20 mouse cellular contexts compared by ENCODE assay signal in the genomic region with DNA sequence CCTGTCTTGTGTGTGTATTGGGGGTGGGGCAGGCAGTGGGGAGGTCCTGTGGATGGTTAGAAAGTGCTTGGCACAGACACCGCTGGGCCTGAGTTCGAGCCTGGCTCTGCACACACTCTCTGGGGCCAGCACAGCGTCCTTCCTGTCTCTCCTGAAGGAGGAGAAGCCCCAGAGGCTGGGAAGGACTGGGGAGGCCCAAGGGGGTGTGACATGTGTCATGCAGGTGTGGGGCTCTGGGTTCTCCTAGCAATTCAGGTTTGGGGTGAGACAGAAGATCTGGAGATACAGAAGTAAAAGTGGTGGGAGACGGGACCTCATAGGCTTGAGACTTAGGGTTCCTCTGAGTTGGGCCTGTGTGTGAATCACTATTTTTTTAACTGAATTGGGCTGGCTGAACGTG. TPM values are rescaled to one million over a fixed set of nuclear protein-coding genes. Genes with fewer than 3 reads are reported as not detected.
DNase-seq lines count a peak whose midpoint lies in the region; ATAC-seq and TF ChIP-seq lines count a peak whose summit lies in the region.
"Had no signal": no experiment of that assay in that cellular context is flagged by ENCODE, and none has a peak within 500 bp of the region (broad histone marks: within the 10 kb centered on the region; RNA-seq: fewer than 3 reads in every experiment).

No protein-coding gene starts in this region.

- WGBS in hindbrain, embryonic 12.5 days, result 68% methylated on average over 5 of the region's 5 CpGs
- WGBS in hindbrain, embryonic 13.5 days, result 75% methylated on average over 5 of the region's 5 CpGs
- whole genome bisulfite sequencing in lung, postnatal 0 days, result 66% methylated on average over 5 of the region's 5 CpGs
- WGBS in embryonic facial prominence, embryonic 15.5 days, result 43% methylated on average over 5 of the region's 5 CpGs
- WGBS in limb, embryonic 15.5 days, result 28% methylated on average over 5 of the region's 5 CpGs
- WGBS in midbrain, embryonic 11.5 days, result 81% methylated on average over 5 of the region's 5 CpGs

- H3K27ac ChIP-seq in hindbrain, embryonic 12.5 days, result peak overlapping the region; percentile 17; the same call in 1 of the 2 replicates
- H3K27ac ChIP-seq in hindbrain, embryonic 13.5 days, result no peak overlapping the region
- H3K27ac ChIP-seq in lung, postnatal 0 days (ENCODE audit: low read length), result peak overlapping the region; percentile 51
- peak overlapping the region; percentile 96 for H3K27ac ChIP-seq in embryonic facial prominence, embryonic 15.5 days (replicated peaks)
- H3K27ac ChIP-seq in limb, embryonic 15.5 days, result peak overlapping the region; percentile 93
- no peak overlapping the region for H3K27ac ChIP-seq in midbrain, embryonic 11.5 days (ENCODE audit: low read depth, low read length)
- H3K27ac ChIP-seq: heart, adult 2 months; hindbrain, embryonic 14.5 days; liver, embryonic 15.5 days; midbrain, embryonic 13.5 days; neural tube, embryonic 12.5 days had no signal

- no peak overlapping the region for H3K4me2 ChIP-seq in hindbrain, embryonic 12.5 days (replicated peaks)
- no peak overlapping the region for H3K4me2 ChIP-seq in hindbrain, embryonic 13.5 days
- H3K4me2 ChIP-seq in lung, postnatal 0 days (replicated peaks; ENCODE audit: low read depth, low read length), result no peak overlapping the region
- no peak overlapping the region for H3K4me2 ChIP-seq in embryonic facial prominence, embryonic 15.5 days (replicated peaks)
- no peak overlapping the region for H3K4me2 ChIP-seq in limb, embryonic 15.5 days
- no peak overlapping the region for H3K4me2 ChIP-seq in midbrain, embryonic 11.5 days
- H3K4me2 ChIP-seq: heart, embryonic 15.5 days; hindbrain, embryonic 14.5 days; liver, embryonic 15.5 days; midbrain, embryonic 13.5 days had no signal

- H3K27me3 ChIP-seq in hindbrain, embryonic 12.5 days, result peaks cover 20% of the 10 kb centered on the region
- H3K27me3 ChIP-seq in hindbrain, embryonic 13.5 days, result peaks cover 29% of the 10 kb centered on the region
- no peaks in the 10 kb centered on the region for H3K27me3 ChIP-seq in lung, postnatal 0 days (replicated peaks; ENCODE audit: insufficient read depth, low read length)
- no peaks in the 10 kb centered on the region for H3K27me3 ChIP-seq in embryonic facial prominence, embryonic 15.5 days
- H3K27me3 ChIP-seq in limb, embryonic 15.5 days, result no peaks in the 10 kb centered on the region
- no peaks in the 10 kb centered on the region for H3K27me3 ChIP-seq in midbrain, embryonic 11.5 days (ENCODE audit: control insufficient read depth, insufficient read depth, low read length)

- H3K36me3 ChIP-seq in hindbrain, embryonic 12.5 days, result no peaks in the 10 kb centered on the region
- no peaks in the 10 kb centered on the region for H3K36me3 ChIP-seq in hindbrain, embryonic 13.5 days
- H3K36me3 ChIP-seq in lung, postnatal 0 days (ENCODE audit: insufficient read depth, low read length), result no peaks in the 10 kb centered on the region
- H3K36me3 ChIP-seq in embryonic facial prominence, embryonic 15.5 days, result no peaks in the 10 kb centered on the region
- H3K36me3 ChIP-seq in limb, embryonic 15.5 days, result no peaks in the 10 kb centered on the region
- no peaks in the 10 kb centered on the region for H3K36me3 ChIP-seq in midbrain, embryonic 11.5 days (ENCODE audit: control insufficient read depth, insufficient read depth, low read length)
- H3K36me3 ChIP-seq: heart, embryonic 15.5 days; liver, embryonic 15.5 days; midbrain, embryonic 13.5 days; neural tube, embryonic 12.5 days had no signal

- TF ChIP-seq EP300 in lung, postnatal 0 days (IDR thresholded peaks at IDR 0.05), result no peak

- ATAC-seq in hindbrain, embryonic 12.5 days (ENCODE audit: low FRiP score), result no peak
- ATAC-seq in hindbrain, embryonic 13.5 days (ENCODE audit: low FRiP score), result no peak
- no peak for ATAC-seq in lung, postnatal 0 days
- no peak for ATAC-seq in embryonic facial prominence, embryonic 15.5 days (ENCODE audit: insufficient number of reproducible peaks, low FRiP score, low TSS enrichment, low read depth)
- no peak for ATAC-seq in limb, embryonic 15.5 days (ENCODE audit: insufficient number of reproducible peaks, low FRiP score, low TSS enrichment, low read depth)
- no peak for ATAC-seq in midbrain, embryonic 11.5 days (ENCODE audit: low FRiP score)

- TF ChIP-seq CTCF in lung, postnatal 0 days (IDR thresholded peaks at IDR 0.05), result no peak

- DNase-seq in lung, postnatal 0 days (ENCODE audit: low spot score), result no peak
- DNase-seq in lung, postnatal 14 days, result no peak
- DNase-seq in midbrain, embryonic 11.5 days (ENCODE audit: low spot score, missing footprints), result no peak
- DNase-seq in spleen, postnatal 4 days (ENCODE audit: low spot score in 2 of 2), result no peak
- DNase-seq: B cell, adult 2 months; cerebellum, adult 2 months; cerebellum, postnatal 36 days; gastrocnemius, postnatal 14 days; heart, adult 2 months; right cerebral cortex, postnatal 4 days; thymus, postnatal 25 days had no signal

- H3K9me3 ChIP-seq in hindbrain, embryonic 12.5 days (replicated peaks), result no peaks in the 10 kb centered on the region
- no peaks in the 10 kb centered on the region for H3K9me3 ChIP-seq in hindbrain, embryonic 13.5 days
- no peaks in the 10 kb centered on the region for H3K9me3 ChIP-seq in lung, postnatal 0 days (ENCODE audit: low read length)
- H3K9me3 ChIP-seq in embryonic facial prominence, embryonic 15.5 days (replicated peaks), result no peaks in the 10 kb centered on the region
- no peaks in the 10 kb centered on the region for H3K9me3 ChIP-seq in limb, embryonic 15.5 days
- H3K9me3 ChIP-seq in midbrain, embryonic 11.5 days (ENCODE audit: control insufficient read depth, low read length), result no peaks in the 10 kb centered on the region
- H3K9me3 ChIP-seq: heart, embryonic 15.5 days; liver, embryonic 15.5 days; midbrain, embryonic 13.5 days; neural tube, embryonic 12.5 days had no signal

- peaks cover 53% of the 10 kb centered on the region for H3K4me1 ChIP-seq in hindbrain, embryonic 12.5 days
- H3K4me1 ChIP-seq in hindbrain, embryonic 13.5 days (replicated peaks), result peaks cover 45% of the 10 kb centered on the region
- peaks cover 2% of the 10 kb centered on the region; the same call in 1 of the 2 replicates for H3K4me1 ChIP-seq in lung, postnatal 0 days (ENCODE audit: insufficient read depth, low read depth, low read length)
- H3K4me1 ChIP-seq in embryonic facial prominence, embryonic 15.5 days, result peaks cover 81% of the 10 kb centered on the region
- H3K4me1 ChIP-seq in limb, embryonic 15.5 days, result peaks cover 74% of the 10 kb centered on the region
- H3K4me1 ChIP-seq in midbrain, embryonic 11.5 days (ENCODE audit: control insufficient read depth, insufficient read depth, low read length), result peaks cover 9% of the 10 kb centered on the region

- no peak overlapping the region for H3K9ac ChIP-seq in hindbrain, embryonic 12.5 days
- no peak overlapping the region for H3K9ac ChIP-seq in hindbrain, embryonic 13.5 days
- H3K9ac ChIP-seq in lung, postnatal 0 days (replicated peaks; ENCODE audit: low read depth), result no peak overlapping the region
- H3K9ac ChIP-seq in embryonic facial prominence, embryonic 15.5 days, result no peak overlapping the region
- no peak overlapping the region for H3K9ac ChIP-seq in limb, embryonic 15.5 days
- no peak overlapping the region for H3K9ac ChIP-seq in midbrain, embryonic 11.5 days (ENCODE audit: low read length)
- H3K9ac ChIP-seq: heart, embryonic 15.5 days; hindbrain, embryonic 14.5 days; liver, embryonic 15.5 days; midbrain, embryonic 13.5 days; neural tube, embryonic 12.5 days had no signal

- no peak overlapping the region for H3K4me3 ChIP-seq in hindbrain, embryonic 12.5 days
- H3K4me3 ChIP-seq in hindbrain, embryonic 13.5 days, result no peak overlapping the region
- H3K4me3 ChIP-seq in lung, postnatal 0 days (ENCODE audit: low read depth, low read length), result no peak overlapping the region
- no peak overlapping the region for H3K4me3 ChIP-seq in embryonic facial prominence, embryonic 15.5 days (replicated peaks)
- H3K4me3 ChIP-seq in limb, embryonic 15.5 days, result no peak overlapping the region
- no peak overlapping the region for H3K4me3 ChIP-seq in midbrain, embryonic 11.5 days (ENCODE audit: low read depth, low read length)
- H3K4me3 ChIP-seq: heart, adult 2 months; heart, embryonic 15.5 days; liver, embryonic 15.5 days; midbrain, embryonic 13.5 days; neural tube, embryonic 12.5 days had no signal

RNA-seq across cellular contexts. Expression of a gene that starts 25.0 kb away (rescaled TPM):
- polyA plus RNA-seq in hindbrain, embryonic 12.5 days (2016; fragmentation: Nextera tagmentation; extraction: Ambion mirVana), result 30.1 and 39.0 TPM in 2 replicates
- polyA plus RNA-seq in hindbrain, embryonic 13.5 days (2015; fragmentation: Nextera tagmentation; extraction: Ambion mirVana), result 7.5 and 7.9 TPM in 2 replicates
- 55.4 and 63.0 TPM in 2 replicates for polyA plus RNA-seq in lung, postnatal 0 days (2015; fragmentation: Nextera tagmentation; extraction: Ambion mirVana)
- polyA plus RNA-seq in embryonic facial prominence, embryonic 15.5 days (2015; fragmentation: Nextera tagmentation; extraction: Ambion mirVana), result 82.9 and 104 TPM in 2 replicates
- 52.6 and 61.2 TPM in 2 replicates for polyA plus RNA-seq in limb, embryonic 15.5 days (2015; fragmentation: Nextera tagmentation; extraction: Ambion mirVana)
- polyA plus RNA-seq in midbrain, embryonic 11.5 days (2014; fragmentation: Nextera tagmentation; extraction: Ambion mirVana), result 18.4 and 20.8 TPM in 2 replicates

Comparison
In these comparisons a context has a peak if more than half of its experiments do, and no peak if none do; other contexts are left out.
1. H3K27ac ChIP-seq: peak in hindbrain, embryonic 12.5 days (single experiment), lung, postnatal 0 days (single experiment), embryonic facial prominence, embryonic 15.5 days (single experiment) and limb, embryonic 15.5 days (single experiment); none in hindbrain, embryonic 13.5 days (single experiment) and midbrain, embryonic 11.5 days (single experiment).